Mouse (Mus musculus) liver, adult 10 weeks (tissue): Measurements from ENCODE around the gene Gm28557. TPM values are rescaled to one million over a fixed set of nuclear protein-coding genes. Genes with fewer than 3 reads are reported as not detected.

Source experiments
- polyA plus RNA-seq: library from polyadenylated mRNA; stranded (reverse); fragments of 350-450 nt; fragmentation: Illumina TruSeq; extraction: RNeasy Lipid Tissue Mini Kit (QIAGEN cat#74804); gene quantifications from one replicate; pipeline ENCODE4 v1.2.3, GENCODE M21; 2014; ENCODE audit warnings: low read depth, low replicate concordance

The Gm28557 gene
- polyA plus RNA-seq: 10.6 TPM

DNA sequence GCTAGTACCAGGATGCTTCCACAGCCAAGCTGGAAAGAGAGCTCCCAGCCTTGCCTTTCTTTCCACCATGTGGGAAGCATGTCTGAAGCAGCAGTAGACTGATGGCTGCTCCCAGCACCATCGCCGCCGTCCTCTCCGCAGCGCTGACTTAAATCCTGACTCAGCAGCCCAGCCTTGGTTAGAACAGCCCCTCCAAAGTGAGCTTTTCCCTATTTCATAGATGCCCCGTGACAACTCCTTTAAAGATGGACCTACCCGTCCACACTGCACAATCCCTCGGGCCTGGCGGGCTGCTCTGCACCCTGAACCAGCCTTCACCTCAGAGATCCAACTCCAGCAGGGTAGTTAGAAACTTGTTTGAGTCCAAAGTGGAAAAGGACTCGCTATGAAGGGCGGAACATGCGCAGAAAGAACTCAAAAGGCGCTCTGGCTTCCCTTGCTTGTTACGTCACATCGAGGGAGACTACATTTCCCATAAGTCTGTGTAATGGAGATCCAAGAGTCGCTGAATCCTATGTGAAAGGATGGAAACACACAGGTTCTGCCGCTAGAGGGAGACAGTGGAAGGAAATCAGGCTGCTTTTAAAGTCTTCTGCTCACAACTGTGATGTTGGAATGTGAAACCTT, at the start of gene Gm28557:
TSS of gene Gm28557 (minus strand) at position 411 of the 627 bp plus-strand sequence.

DNA sequence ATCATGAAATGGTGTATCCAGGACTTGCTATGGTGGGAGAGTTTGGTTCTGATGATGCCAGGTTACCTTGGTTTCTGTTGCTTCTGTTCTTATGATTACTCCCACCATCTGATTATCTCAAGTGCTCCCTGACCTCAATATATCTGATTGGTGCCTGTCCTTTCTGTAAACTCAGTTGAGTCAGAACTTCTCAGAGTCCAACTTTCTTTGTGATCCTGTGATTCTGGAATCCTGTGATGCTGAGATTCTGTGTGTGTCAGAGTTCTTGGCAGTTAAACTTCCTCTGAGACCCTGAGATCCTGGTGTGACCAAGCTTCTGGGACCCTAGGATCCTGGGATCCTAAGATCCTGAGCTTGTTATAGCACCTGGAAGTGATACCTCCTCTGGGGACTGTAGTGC, 13.0 kb upstream of the Gm28557 start, which contains the start of gene Zfp759:
TSS of gene Zfp759 (plus strand) at position 301 of the 400 bp plus-strand sequence.

DNA sequence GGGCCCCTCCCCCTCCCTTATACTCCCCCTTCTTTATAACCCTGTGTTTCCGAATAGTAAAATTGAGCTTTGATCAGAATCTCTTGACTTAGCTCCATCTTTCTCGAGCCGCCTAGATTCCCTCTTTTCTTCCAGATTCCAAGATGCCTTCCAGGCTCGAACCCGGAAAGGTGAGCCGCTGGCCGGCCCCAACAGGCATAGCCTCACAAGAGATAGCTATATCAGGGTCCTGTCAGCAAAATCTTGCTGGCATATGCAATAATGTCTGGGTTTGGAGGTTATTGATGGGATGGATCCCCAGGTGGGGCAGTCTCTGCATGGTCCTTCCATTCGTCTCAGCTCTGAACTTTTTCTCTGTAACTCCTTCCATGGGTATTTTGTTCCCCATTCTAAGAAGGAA, 7.8 kb upstream of the Gm28557 start, which contains the start of gene Rslcan18:
TSS of gene Rslcan18 (minus strand) at position 101 of the 400 bp plus-strand sequence.

DNA sequence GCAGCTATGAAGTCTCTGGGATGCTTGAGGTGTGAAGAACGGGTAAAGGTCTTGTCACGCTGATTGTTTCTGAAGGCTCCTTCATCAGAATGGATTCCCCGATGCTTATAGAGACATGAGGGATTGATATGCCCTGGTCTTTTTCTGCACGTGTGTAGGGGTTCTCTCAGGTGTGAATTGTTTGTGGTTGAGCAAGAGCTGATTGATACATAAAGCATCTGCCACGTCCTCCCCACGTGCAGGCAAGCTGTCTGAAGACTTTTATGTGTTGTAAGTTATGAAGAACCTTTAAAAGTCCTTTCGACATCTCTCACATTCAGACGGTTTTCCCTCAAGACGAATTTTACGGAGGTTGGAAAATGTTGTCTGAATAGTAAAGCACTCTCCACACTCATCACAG, 10.5 kb downstream of the Gm28557 start, which contains the start of gene Zfp708:
TSS of gene Zfp708 (minus strand) at position 101 of the 400 bp plus-strand sequence.

DNA sequence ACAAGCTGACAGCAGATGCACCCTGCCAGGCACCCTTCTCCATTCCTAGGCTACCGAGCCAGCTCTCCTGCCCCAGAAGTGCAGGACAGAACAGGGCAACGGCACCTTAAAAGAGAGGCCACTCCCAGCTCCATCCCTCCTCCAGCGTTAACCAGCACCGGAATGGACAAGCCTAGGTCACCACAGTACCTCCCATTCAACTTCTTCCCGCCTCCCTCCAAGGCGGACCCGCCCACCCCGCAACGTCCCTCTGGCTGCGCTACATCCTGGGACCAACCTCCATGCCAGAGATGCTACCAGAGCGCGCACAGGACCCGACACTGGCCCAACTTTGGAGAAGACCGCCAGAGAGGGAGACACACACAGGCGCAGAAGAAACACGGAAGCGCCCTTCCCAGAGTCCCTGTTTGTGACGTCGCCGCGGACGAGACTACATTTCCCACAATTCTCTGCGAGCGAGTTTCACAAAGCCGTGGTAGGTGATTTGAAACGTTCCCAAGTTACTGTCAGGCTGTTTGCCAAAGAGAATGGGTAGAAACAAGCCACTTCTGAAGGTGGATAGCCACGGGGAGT, 47.5 kb downstream of the Gm28557 start, which contains the start of gene Zfp712:
TSS of gene Zfp712 (minus strand) at position 385 of the 573 bp plus-strand sequence.

Other genes with a start within 250 kb of the Gm28557 start
- 2.6 TPM for gene Gm10767, start 203.7 kb downstream of the Gm28557 start, polyA plus RNA-seq
- 2.0 TPM for gene Zfp712, start 47.4 kb downstream of the Gm28557 start, polyA plus RNA-seq
- gene Zfp708, start 10.6 kb downstream of the Gm28557 start, polyA plus RNA-seq: 10.3 TPM
- gene Rslcan18, start 7.7 kb upstream of the Gm28557 start, polyA plus RNA-seq: 3.7 TPM
- gene Zfp759, start 13.1 kb upstream of the Gm28557 start, polyA plus RNA-seq: 8.6 TPM
- gene Rsl1, start 64.6 kb upstream of the Gm28557 start, polyA plus RNA-seq: 7.2 TPM
- gene Zfp455, start 85.9 kb upstream of the Gm28557 start, polyA plus RNA-seq: 4.1 TPM
- 2.8 TPM for gene Zfp458, start 169.9 kb upstream of the Gm28557 start, polyA plus RNA-seq
- 0.69 TPM for gene Zfp457, start 197.9 kb upstream of the Gm28557 start, polyA plus RNA-seq
- gene Zfp595, start 224.0 kb upstream of the Gm28557 start, polyA plus RNA-seq: 12.4 TPM